Mouse (Mus musculus) liver, postnatal 0 days (tissue): ENCODE measurements around the gene Slc25a30. TPM values are rescaled to one million over a fixed set of nuclear protein-coding genes. Genes with fewer than 3 reads are reported as not detected.

ENCODE experiments used
- ATAC-seq: fragments of 200-750 bp; cut with Nextera tagmentation; 2 replicates; pipeline ENCODE4 v1.8.0; 2017; ENCODE audit warnings: mild to moderate bottlenecking, moderate library complexity
- DNase-seq: peaks from one replicate; pipeline ENCODE4 v3.0.0-alpha.2; 2016
- H3K27ac ChIP-seq: fragments of 300-500 bp; sonication (generic); 2 replicates; pipeline ENCODE4 v1.5.1; 2014; ENCODE audit warnings: antibody characterized with exemption, moderate library complexity, mild to moderate bottlenecking, low read depth
- H3K27me3 ChIP-seq: fragments of 300-500 bp; sonication (generic); 2 replicates; pipeline ENCODE4 v1.6.1; 2014; ENCODE audit warnings: low read length, control low read depth, mixed read lengths; ENCODE audit not compliant: insufficient read depth
- H3K36me3 ChIP-seq: fragments of 300-500 bp; sonication (generic); replicated peaks from 2 replicates; pipeline ENCODE4 v1.6.1; 2014; ENCODE audit warnings: mild to moderate bottlenecking, control low read depth, low read length, moderate library complexity, mixed read lengths; ENCODE audit not compliant: insufficient read depth
- H3K4me1 ChIP-seq: fragments of 300-500 bp; sonication (generic); 2 replicates; pipeline ENCODE4 v1.6.1; 2014; ENCODE audit warnings: antibody characterized with exemption, mild to moderate bottlenecking, control low read depth; ENCODE audit not compliant: insufficient read depth
- H3K4me2 ChIP-seq: fragments of 300-500 bp; sonication (generic); 2 replicates; pipeline ENCODE4 v1.6.1; 2014; ENCODE audit warnings: low read depth, mild to moderate bottlenecking, low read length, moderate library complexity, mixed read lengths
- H3K4me3 ChIP-seq: fragments of 300-500 bp; sonication (generic); 2 replicates; pipeline ENCODE4 v1.5.1; 2014; ENCODE audit warnings: low read depth, low read length
- H3K9ac ChIP-seq: fragments of 300-500 bp; sonication (generic); replicated peaks from 2 replicates; pipeline ENCODE4 v1.6.1; 2014; ENCODE audit warnings: mild to moderate bottlenecking, moderate library complexity
- H3K9me3 ChIP-seq: fragments of 300-500 bp; sonication (generic); 2 replicates; pipeline ENCODE4 v1.6.1; 2016; ENCODE audit warnings: mild to moderate bottlenecking, control low read depth, low read length, mixed read lengths
- CTCF ChIP-seq: sonication (generic); IDR thresholded peaks from 2 replicates; pipeline ENCODE4 v1.5.1; 2016; ENCODE audit warnings: antibody characterized with exemption, low read depth
- EP300 ChIP-seq: IDR thresholded peaks from 2 replicates; pipeline ENCODE4 v1.6.1; 2016; ENCODE audit warnings: antibody characterized with exemption, low read depth, mild to moderate bottlenecking
- WGBS: fragments of 180-500 bp; shearing (Covaris S2); extraction: QIAGEN DNeasy Blood & Tissue Kit; methylation state at CpG from one replicate; pipeline ENCODE4 v1.1.7; 2014; ENCODE audit not compliant: insufficient replicate concordance; 5-methylcytosine and 5-hydroxymethylcytosine counted together
- polyA plus RNA-seq: library from polyadenylated mRNA; unstranded; fragments of >200 nt; fragmentation: Nextera tagmentation; extraction: Ambion mirVana; gene quantifications from 2 replicates; pipeline ENCODE4 v1.2.1, GENCODE M21; 2015

Gene Slc25a30
- polyA plus RNA-seq, 1 experiment from 2014 or later: 13.6 TPM

- peak; percentile 81 for ATAC-seq
- H3K36me3 ChIP-seq: no peaks in the 10 kb centered on the region
- no peaks in the 10 kb centered on the region for H3K9me3 ChIP-seq
- H3K4me1 ChIP-seq: no peaks in the 10 kb centered on the region
- peak; percentile 66 for DNase-seq
- TF ChIP-seq CTCF: no peak
- H3K9ac ChIP-seq: no peak overlapping the region
- H3K27ac ChIP-seq: 0 out of 2 replicates have a peak overlapping the region, but pooled peaks have one; percentile 26
- WGBS: 68% methylated on average over 5 of the region's 5 CpGs
- no peak overlapping the region for H3K4me2 ChIP-seq
- H3K27me3 ChIP-seq: no peaks in the 10 kb centered on the region
- H3K4me3 ChIP-seq: no peak overlapping the region
These were observed 33.2 kb upstream of the Slc25a30 start for GRCm38 (mm10) chr14:75820007-75820406.

GRCm38 (mm10) chr14:75819341-75819740 lies 32.5 kb upstream of the Slc25a30 start:
- Histone ChIP-seq H3K9me3 (no peaks in the 10 kb centered on the region), H3K27ac (no peak overlapping the region), H3K9ac (no peak overlapping the region), H3K36me3 (no peaks in the 10 kb centered on the region), H3K4me1 (no peaks in the 10 kb centered on the region), H3K4me3 (no peak overlapping the region), H3K4me2 (no peak overlapping the region), H3K27me3 (no peaks in the 10 kb centered on the region)
- no peak for DNase-seq
- no peak for TF ChIP-seq EP300
- no peak for TF ChIP-seq CTCF
- no peak for ATAC-seq
- 59% methylated on average over 2 of the region's 2 CpGs for WGBS

DNA sequence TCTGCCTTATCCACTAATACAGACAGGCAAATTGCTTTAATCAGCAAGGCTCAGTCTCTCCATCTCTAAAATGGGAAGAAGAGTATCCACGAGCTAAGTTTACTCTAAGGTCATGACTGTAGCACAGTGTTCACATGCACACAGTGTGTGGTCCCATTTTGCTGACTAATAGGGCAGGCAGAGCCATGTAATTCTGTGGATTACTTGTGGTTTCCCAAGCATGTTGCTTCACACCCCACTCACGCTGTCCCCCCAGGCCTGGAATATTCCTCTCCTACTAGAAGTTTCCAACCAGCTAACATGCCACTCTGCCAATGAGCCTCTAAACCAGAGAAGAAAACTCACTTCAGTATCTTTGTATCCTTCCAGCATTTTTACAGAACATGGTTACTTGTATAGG lies 31.7 kb upstream of the Slc25a30 start:
- WGBS: 55% methylated on average over 2 of the region's 2 CpGs
- ATAC-seq: no peak

DNA sequence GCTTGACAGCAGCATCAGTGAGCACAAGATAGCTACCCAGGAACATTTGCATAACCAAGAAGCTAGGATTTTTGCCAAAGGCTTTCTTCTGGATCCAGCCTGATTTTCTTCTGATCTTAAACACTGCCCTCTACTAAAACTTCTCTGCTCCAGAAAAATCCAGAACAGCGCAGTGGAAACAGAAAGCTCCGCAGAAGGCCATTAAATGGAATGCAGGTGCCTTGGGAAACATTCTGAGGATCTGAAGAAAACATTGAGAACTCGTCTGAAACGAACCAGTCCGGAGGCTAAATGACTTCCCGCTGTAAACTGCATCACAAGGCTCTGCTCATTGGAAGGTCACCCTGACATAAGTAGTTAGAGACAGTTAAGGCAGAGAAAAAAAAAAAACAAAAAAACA lies 23.1 kb upstream of the Slc25a30 start:
- no peak for TF ChIP-seq EP300
- no peak for TF ChIP-seq CTCF
- WGBS: 81% methylated on average over 6 of the region's 6 CpGs
- H3K27ac ChIP-seq: no peak overlapping the region
- DNase-seq: no peak
- no peaks in the 10 kb centered on the region for H3K9me3 ChIP-seq
- H3K4me2 ChIP-seq: no peak overlapping the region
- no peak overlapping the region for H3K4me3 ChIP-seq
- no peaks in the 10 kb centered on the region for H3K27me3 ChIP-seq
- no peaks in the 10 kb centered on the region for H3K36me3 ChIP-seq
- peaks cover 7% of the 10 kb centered on the region; the same call in 1 of the 2 replicates for H3K4me1 ChIP-seq
- no peak overlapping the region for H3K9ac ChIP-seq
- ATAC-seq: no peak

More for the DNA sequence above, 31.7 kb upstream of the Slc25a30 start:
- no peak overlapping the region for H3K4me2 ChIP-seq
- no peaks in the 10 kb centered on the region for H3K27me3 ChIP-seq
- no peak overlapping the region for H3K4me3 ChIP-seq
- H3K9ac ChIP-seq: no peak overlapping the region
- H3K36me3 ChIP-seq: no peaks in the 10 kb centered on the region
- no peak overlapping the region for H3K27ac ChIP-seq
- H3K9me3 ChIP-seq: no peaks in the 10 kb centered on the region
- no peaks in the 10 kb centered on the region for H3K4me1 ChIP-seq
- TF ChIP-seq CTCF (no peak), EP300 (no peak)
- DNase-seq: no peak

DNA sequence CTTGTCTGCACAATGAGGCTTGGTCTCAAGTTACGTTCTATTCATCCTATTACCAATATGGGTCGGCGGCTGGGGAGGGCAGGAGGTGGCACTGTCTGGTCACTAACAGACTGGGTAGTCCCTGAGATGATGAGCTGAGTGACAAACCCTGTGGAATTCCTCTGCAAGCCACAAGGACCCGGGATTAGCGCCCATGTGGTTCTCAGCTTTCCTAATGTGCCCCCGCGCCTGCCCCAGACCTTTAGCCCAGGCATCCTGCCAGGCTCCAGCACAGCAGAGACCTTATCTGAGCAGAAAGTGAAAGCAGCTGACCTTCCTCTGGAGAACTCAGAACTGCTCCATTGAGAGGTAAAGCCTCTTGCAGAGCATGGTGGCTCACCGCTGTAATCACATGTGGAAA lies 21.0 kb upstream of the Slc25a30 start:
- H3K4me2 ChIP-seq: no peak overlapping the region
- ATAC-seq (peak; percentile 85), DNase-seq (peak; percentile 77)
- WGBS: 63% methylated on average over 8 of the region's 8 CpGs
- no peak overlapping the region for H3K9ac ChIP-seq
- H3K27ac ChIP-seq: peak overlapping the region; percentile 62
- peaks cover 8% of the 10 kb centered on the region for H3K4me1 ChIP-seq
- H3K4me3 ChIP-seq: no peak overlapping the region
- no peaks in the 10 kb centered on the region for H3K27me3 ChIP-seq
- peak; percentile 20; the same call in 1 of the 2 replicates for TF ChIP-seq CTCF
- peak; percentile 71; the same call in 1 of the 2 replicates for TF ChIP-seq EP300
- no peaks in the 10 kb centered on the region for H3K9me3 ChIP-seq
- H3K36me3 ChIP-seq: no peaks in the 10 kb centered on the region

GRCm38 (mm10) chr14:75797769-75798386 lies 11.0 kb upstream of the Slc25a30 start:
- Histone ChIP-seq H3K9ac (no peak overlapping the region), H3K27ac (no peak overlapping the region), H3K27me3 (no peaks in the 10 kb centered on the region), H3K36me3 (no peaks in the 10 kb centered on the region), H3K4me2 (no peak overlapping the region), H3K9me3 (no peaks in the 10 kb centered on the region), H3K4me3 (no peak overlapping the region), H3K4me1 (peaks cover 16% of the 10 kb centered on the region)
- DNase-seq (no peak), ATAC-seq (no peak)
- WGBS: 45% methylated on average over 5 of the region's 5 CpGs
- no peak for TF ChIP-seq CTCF
- TF ChIP-seq EP300: no peak
